Mouse (Mus musculus) midbrain, embryonic 13.5 days (tissue): ENCODE measurements around the gene Pde4d. TPM values are rescaled to one million over a fixed set of nuclear protein-coding genes. Genes with fewer than 3 reads are reported as not detected.

Experiments
- ATAC-seq: fragments of 200-750 bp; cut with Nextera tagmentation; 2 replicates; pipeline ENCODE4 v1.8.0; 2017; ENCODE audit warnings: mild to moderate bottlenecking, moderate TSS enrichment, moderate library complexity
- H3K27ac ChIP-seq: fragments of 300-500 bp; sonication (generic); 2 replicates; pipeline ENCODE4 v1.5.1; 2015; ENCODE audit warnings: inconsistent platforms, mild to moderate bottlenecking, moderate library complexity
- H3K27me3 ChIP-seq: fragments of 300-500 bp; sonication (generic); 2 replicates; pipeline ENCODE4 v1.6.1; 2015; ENCODE audit warnings: mild to moderate bottlenecking, inconsistent platforms
- H3K36me3 ChIP-seq: fragments of 300-500 bp; sonication (generic); 2 replicates; pipeline ENCODE4 v1.6.1; 2015; ENCODE audit warnings: mild to moderate bottlenecking, inconsistent platforms
- H3K4me1 ChIP-seq: fragments of 300-500 bp; sonication (generic); replicated peaks from 2 replicates; pipeline ENCODE4 v1.6.1; 2015; ENCODE audit warnings: inconsistent platforms
- H3K4me2 ChIP-seq: fragments of 300-500 bp; sonication (generic); replicated peaks from 2 replicates; pipeline ENCODE4 v1.6.1; 2015; ENCODE audit warnings: moderate library complexity, mild to moderate bottlenecking, inconsistent platforms
- H3K4me3 ChIP-seq: fragments of 300-500 bp; sonication (generic); replicated peaks from 2 replicates; pipeline ENCODE4 v1.5.1; 2015; ENCODE audit warnings: mild to moderate bottlenecking, inconsistent platforms
- H3K9ac ChIP-seq: fragments of 300-500 bp; sonication (generic); replicated peaks from 2 replicates; pipeline ENCODE4 v1.6.1; 2015; ENCODE audit warnings: mild to moderate bottlenecking, inconsistent platforms
- H3K9me3 ChIP-seq: fragments of 300-500 bp; sonication (generic); 2 replicates; pipeline ENCODE4 v1.6.1; 2016; ENCODE audit warnings: mild to moderate bottlenecking, inconsistent platforms
- WGBS: fragments of 180-500 bp; shearing (Covaris S2); methylation state at CpG from one replicate; pipeline ENCODE4 v1.1.7; 2015; 5-methylcytosine and 5-hydroxymethylcytosine counted together
- polyA plus RNA-seq: library from polyadenylated mRNA; unstranded; fragments of >200 nt; fragmentation: Nextera tagmentation; extraction: Ambion mirVana; gene quantifications from 2 replicates; pipeline ENCODE4 v1.2.1, GENCODE M21; 2015

Gene Pde4d
- polyA plus RNA-seq, 1 experiment from 2014 or later = 19.7 TPM

GRCm38 (mm10) chr13:109644086-109644485 is 1194.3 kb downstream of the Pde4d start:
- no peaks in the 10 kb centered on the region for H3K36me3 ChIP-seq
- no peak overlapping the region for H3K27ac ChIP-seq
- no peaks in the 10 kb centered on the region for H3K27me3 ChIP-seq
- H3K4me3 ChIP-seq = no peak overlapping the region
- no peak for ATAC-seq
- H3K9me3 ChIP-seq = no peaks in the 10 kb centered on the region
- 67% methylated on average over 2 of the region's 2 CpGs for WGBS
- no peak overlapping the region for H3K4me2 ChIP-seq
- no peak overlapping the region for H3K9ac ChIP-seq
- peaks cover 21% of the 10 kb centered on the region for H3K4me1 ChIP-seq

GRCm38 (mm10) chr13:109645284-109645909 is 1195.6 kb downstream of the Pde4d start:
- ATAC-seq = no peak
- no peak overlapping the region for H3K4me2 ChIP-seq
- no peaks in the 10 kb centered on the region for H3K36me3 ChIP-seq
- peaks cover 21% of the 10 kb centered on the region for H3K4me1 ChIP-seq
- H3K27me3 ChIP-seq = no peaks in the 10 kb centered on the region
- H3K9ac ChIP-seq = no peak overlapping the region
- 47% methylated on average over 10 of the region's 10 CpGs for WGBS
- no peak overlapping the region for H3K27ac ChIP-seq
- no peaks in the 10 kb centered on the region for H3K9me3 ChIP-seq
- H3K4me3 ChIP-seq = no peak overlapping the region

GRCm38 (mm10) chr13:109645910-109646284 is 1196.1 kb downstream of the Pde4d start:
- Histone ChIP-seq H3K4me1 (peaks cover 21% of the 10 kb centered on the region), H3K4me3 (no peak overlapping the region), H3K9me3 (no peaks in the 10 kb centered on the region), H3K9ac (no peak overlapping the region), H3K36me3 (no peaks in the 10 kb centered on the region), H3K4me2 (no peak overlapping the region), H3K27ac (no peak overlapping the region), H3K27me3 (no peaks in the 10 kb centered on the region)
- no peak for ATAC-seq
- WGBS = 53% methylated on average over 6 of the region's 6 CpGs

GRCm38 (mm10) chr13:109646597-109647232 is 1197.0 kb downstream of the Pde4d start:
- H3K9me3 ChIP-seq = no peaks in the 10 kb centered on the region
- 60% methylated on average over 11 of the region's 11 CpGs for WGBS
- peak overlapping the region; percentile 58 for H3K27ac ChIP-seq
- no peaks in the 10 kb centered on the region for H3K27me3 ChIP-seq
- 0 out of 2 replicates have a peak overlapping the region, but pooled peaks have one; percentile 1 for H3K9ac ChIP-seq
- ATAC-seq = no peak
- peaks cover 22% of the 10 kb centered on the region for H3K4me1 ChIP-seq
- no peaks in the 10 kb centered on the region for H3K36me3 ChIP-seq
- H3K4me2 ChIP-seq = no peak overlapping the region
- H3K4me3 ChIP-seq = no peak overlapping the region

GRCm38 (mm10) chr13:109647479-109648199 is 1197.9 kb downstream of the Pde4d start:
- H3K36me3 ChIP-seq = no peaks in the 10 kb centered on the region
- H3K4me2 ChIP-seq = no peak overlapping the region
- no peak overlapping the region for H3K9ac ChIP-seq
- H3K27me3 ChIP-seq = no peaks in the 10 kb centered on the region
- no peak overlapping the region for H3K4me3 ChIP-seq
- WGBS = 82% methylated on average over 7 of the region's 7 CpGs
- H3K4me1 ChIP-seq = peaks cover 31% of the 10 kb centered on the region
- no peaks in the 10 kb centered on the region for H3K9me3 ChIP-seq
- no peak for ATAC-seq
- H3K27ac ChIP-seq = no peak overlapping the region

GRCm38 (mm10) chr13:109648311-109648710 is 1198.6 kb downstream of the Pde4d start:
- Histone ChIP-seq H3K4me1 (peaks cover 32% of the 10 kb centered on the region), H3K9ac (no peak overlapping the region)

GRCm38 (mm10) chr13:109651790-109652605 is 1202.2 kb downstream of the Pde4d start:
- Histone ChIP-seq H3K4me1 (peaks cover 11% of the 10 kb centered on the region), H3K4me2 (no peak overlapping the region), H3K36me3 (no peaks in the 10 kb centered on the region), H3K9me3 (no peaks in the 10 kb centered on the region), H3K27ac (no peak overlapping the region), H3K27me3 (no peaks in the 10 kb centered on the region), H3K4me3 (no peak overlapping the region), H3K9ac (no peak overlapping the region)
- 75% methylated on average over 10 of the region's 10 CpGs for WGBS
- no peak for ATAC-seq

More at GRCm38 (mm10) chr13:109648311-109648710, 1198.6 kb downstream of the Pde4d start:
- Histone ChIP-seq H3K27me3 (no peaks in the 10 kb centered on the region), H3K4me2 (no peak overlapping the region), H3K36me3 (no peaks in the 10 kb centered on the region), H3K27ac (no peak overlapping the region), H3K4me3 (no peak overlapping the region), H3K9me3 (no peaks in the 10 kb centered on the region)
- 91% methylated on average over 3 of the region's 3 CpGs for WGBS
- ATAC-seq = no peak

- Histone ChIP-seq H3K27ac (no peak overlapping the region), H3K9ac (no peak overlapping the region), H3K4me2 (no peak overlapping the region), H3K4me3 (no peak overlapping the region), H3K27me3 (no peaks in the 10 kb centered on the region), H3K4me1 (peaks cover 11% of the 10 kb centered on the region), H3K36me3 (no peaks in the 10 kb centered on the region), H3K9me3 (no peaks in the 10 kb centered on the region)
- 68% methylated on average over 7 of the region's 7 CpGs for WGBS
- ATAC-seq = no peak
These were observed 1202.9 kb downstream of the Pde4d start for GRCm38 (mm10) chr13:109652631-109653030.

- H3K9me3 ChIP-seq = no peaks in the 10 kb centered on the region
- ATAC-seq = no peak
- H3K27ac ChIP-seq = no peak overlapping the region
- H3K27me3 ChIP-seq = no peaks in the 10 kb centered on the region
- no peaks in the 10 kb centered on the region for H3K36me3 ChIP-seq
- H3K4me2 ChIP-seq = no peak overlapping the region
- 58% methylated on average over 3 of the region's 3 CpGs for WGBS
- no peak overlapping the region for H3K9ac ChIP-seq
- H3K4me1 ChIP-seq = peaks cover 11% of the 10 kb centered on the region
- no peak overlapping the region for H3K4me3 ChIP-seq
These were observed 1205.6 kb downstream of the Pde4d start for GRCm38 (mm10) chr13:109655390-109655789.

GRCm38 (mm10) chr13:109659103-109659502 is 1209.4 kb downstream of the Pde4d start:
- Histone ChIP-seq H3K9me3 (no peaks in the 10 kb centered on the region), H3K4me1 (no peaks in the 10 kb centered on the region), H3K27me3 (no peaks in the 10 kb centered on the region), H3K27ac (no peak overlapping the region), H3K9ac (no peak overlapping the region), H3K4me2 (no peak overlapping the region), H3K4me3 (no peak overlapping the region), H3K36me3 (no peaks in the 10 kb centered on the region)
- ATAC-seq = no peak
- 94% methylated on average over 6 of the region's 6 CpGs for WGBS

GRCm38 (mm10) chr13:109661345-109661744 is 1211.6 kb downstream of the Pde4d start:
- no peak overlapping the region for H3K9ac ChIP-seq
- no peak overlapping the region for H3K4me3 ChIP-seq
- H3K9me3 ChIP-seq = no peaks in the 10 kb centered on the region
- H3K36me3 ChIP-seq = no peaks in the 10 kb centered on the region
- WGBS = 93% methylated on average over 3 of the region's 3 CpGs
- no peak for ATAC-seq
- no peak overlapping the region for H3K27ac ChIP-seq
- H3K4me2 ChIP-seq = no peak overlapping the region
- peaks cover 8% of the 10 kb centered on the region for H3K4me1 ChIP-seq
- H3K27me3 ChIP-seq = no peaks in the 10 kb centered on the region

- H3K9me3 ChIP-seq = no peaks in the 10 kb centered on the region
- H3K36me3 ChIP-seq = no peaks in the 10 kb centered on the region
- WGBS = 72% methylated on average over 5 of the region's 5 CpGs
- no peak overlapping the region for H3K27ac ChIP-seq
- H3K4me3 ChIP-seq = no peak overlapping the region
- no peaks in the 10 kb centered on the region for H3K27me3 ChIP-seq
- peaks cover 8% of the 10 kb centered on the region for H3K4me1 ChIP-seq
- no peak overlapping the region for H3K4me2 ChIP-seq
- no peak for ATAC-seq
- no peak overlapping the region for H3K9ac ChIP-seq
These were observed 1212.4 kb downstream of the Pde4d start for GRCm38 (mm10) chr13:109662099-109662498.
